Mouse (Mus musculus) large intestine, adult 2 months (tissue): Measurements from ENCODE around the gene Tmod2. TPM values are rescaled to one million over a fixed set of nuclear protein-coding genes. Genes with fewer than 3 reads are reported as not detected.

Source experiments
- DNase-seq: peaks from one replicate; pipeline ENCODE4 v3.0.0-alpha.2; 2012; ENCODE audit warnings: low read depth, low spot score
- WGBS: fragments of 180-500 bp; shearing (Covaris S2); methylation state at CpG from one replicate; pipeline ENCODE4 v1.1.7; 2018; 5-methylcytosine and 5-hydroxymethylcytosine counted together
- polyA plus RNA-seq: library from polyadenylated mRNA; depleted of rRNA; stranded (reverse); fragments of >200 nt; gene quantifications from 2 replicates; pipeline ENCODE4 v1.2.3, GENCODE M21; 2012

Gene Tmod2
- polyA plus RNA-seq, 1 experiment = 0.43 TPM

DNA sequence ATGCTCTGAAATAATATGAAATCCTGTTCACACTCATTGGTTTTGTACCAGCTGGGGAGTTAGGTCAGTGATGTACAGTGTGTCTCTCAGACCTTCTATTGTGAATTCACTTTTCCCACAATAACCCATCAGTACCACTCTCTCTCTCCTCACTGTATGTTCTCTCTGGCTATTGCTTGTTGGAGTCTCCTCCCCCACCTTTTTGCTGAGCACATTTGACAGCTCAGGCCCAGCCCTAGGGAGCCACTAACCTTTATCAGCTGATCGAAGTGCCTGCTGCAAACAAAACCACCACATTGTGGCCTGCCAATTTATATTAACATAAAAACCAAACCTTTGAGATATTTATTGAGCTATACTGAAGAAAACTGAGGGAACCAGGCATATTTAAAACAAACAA lies 1.6 kb downstream of the Tmod2 start:
- DNase-seq = no peak
- 54% methylated on average over 1 of the region's 1 CpGs for WGBS

DNA sequence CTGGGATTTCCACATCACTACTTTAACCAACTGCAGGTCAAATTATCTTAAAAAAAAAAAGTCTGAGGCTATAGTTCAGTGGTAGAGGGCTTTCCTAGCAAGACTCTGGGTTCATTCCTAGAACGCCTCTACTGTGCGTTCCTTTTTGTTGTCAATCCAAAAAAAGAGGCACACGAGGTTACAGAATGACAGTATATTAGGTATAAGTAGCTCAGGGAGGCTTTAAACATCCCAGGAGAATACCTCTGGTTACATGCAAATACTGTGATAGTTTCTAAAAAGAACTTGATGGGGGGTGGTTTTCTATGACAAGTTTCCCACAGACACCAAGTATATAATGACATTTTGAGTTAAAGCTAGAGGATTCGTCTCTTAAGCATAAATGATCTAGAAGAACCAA lies 3.6 kb downstream of the Tmod2 start:
- WGBS = 90% methylated on average over 4 of the region's 4 CpGs
- DNase-seq = no peak

DNA sequence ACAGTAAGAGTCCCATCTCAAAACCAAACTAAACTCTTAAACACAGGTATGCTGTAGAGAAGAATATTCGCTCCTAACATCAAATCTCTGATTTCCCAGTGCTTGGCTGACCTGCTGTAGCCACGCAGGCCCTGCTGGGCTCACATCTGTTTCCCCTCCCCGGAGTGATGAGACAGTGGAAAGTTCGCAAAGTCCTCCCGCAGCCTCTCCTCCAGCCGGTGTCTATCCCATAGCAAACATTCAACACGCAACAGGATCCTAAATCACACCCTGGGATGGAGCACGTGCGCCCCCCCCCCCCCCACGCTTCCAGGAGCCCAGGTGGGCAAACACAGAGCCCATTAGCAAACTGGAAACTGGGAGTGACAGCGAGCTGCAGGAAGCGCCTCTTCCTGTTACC lies 9.6 kb downstream of the Tmod2 start:
- DNase-seq = no peak
- 13% methylated on average over 12 of the region's 12 CpGs for WGBS

DNA sequence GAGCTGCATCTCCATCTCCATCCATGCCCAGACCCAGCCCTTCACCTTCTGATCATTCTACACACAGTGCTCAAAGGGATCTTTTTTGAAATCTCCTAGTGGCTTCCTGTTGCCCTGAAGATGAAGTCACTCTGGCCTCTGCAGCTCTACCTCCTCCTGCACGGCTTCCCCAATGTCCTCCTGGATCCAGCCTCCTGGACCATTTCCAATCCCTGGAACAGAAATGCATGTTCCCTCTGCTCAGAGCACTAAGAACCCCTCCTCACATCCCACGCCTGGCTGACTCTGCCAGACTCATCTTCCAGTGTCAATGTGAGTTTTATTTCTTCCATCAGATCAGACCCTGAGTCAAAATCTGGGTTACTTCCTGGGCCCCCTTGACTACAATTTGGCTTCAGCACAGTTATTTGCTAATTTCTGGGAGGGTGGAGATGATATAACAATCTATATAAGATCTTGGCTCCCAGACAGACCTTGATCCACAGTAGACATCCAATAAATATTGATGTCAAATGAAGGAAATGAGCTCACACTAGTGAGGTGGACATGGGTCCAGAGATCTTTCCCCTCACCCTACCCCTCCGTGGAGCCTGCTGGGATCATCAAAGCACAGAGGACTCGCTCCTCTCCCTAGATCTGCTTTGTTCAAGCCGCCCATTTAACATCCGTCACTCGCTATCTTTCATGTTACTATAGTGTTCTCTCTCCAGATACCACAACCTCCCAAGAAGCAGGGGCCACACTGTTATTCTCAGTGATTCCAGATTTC lies 10.8 kb downstream of the Tmod2 start:
- 72% methylated on average over 7 of the region's 7 CpGs for WGBS
- no peak for DNase-seq

DNA sequence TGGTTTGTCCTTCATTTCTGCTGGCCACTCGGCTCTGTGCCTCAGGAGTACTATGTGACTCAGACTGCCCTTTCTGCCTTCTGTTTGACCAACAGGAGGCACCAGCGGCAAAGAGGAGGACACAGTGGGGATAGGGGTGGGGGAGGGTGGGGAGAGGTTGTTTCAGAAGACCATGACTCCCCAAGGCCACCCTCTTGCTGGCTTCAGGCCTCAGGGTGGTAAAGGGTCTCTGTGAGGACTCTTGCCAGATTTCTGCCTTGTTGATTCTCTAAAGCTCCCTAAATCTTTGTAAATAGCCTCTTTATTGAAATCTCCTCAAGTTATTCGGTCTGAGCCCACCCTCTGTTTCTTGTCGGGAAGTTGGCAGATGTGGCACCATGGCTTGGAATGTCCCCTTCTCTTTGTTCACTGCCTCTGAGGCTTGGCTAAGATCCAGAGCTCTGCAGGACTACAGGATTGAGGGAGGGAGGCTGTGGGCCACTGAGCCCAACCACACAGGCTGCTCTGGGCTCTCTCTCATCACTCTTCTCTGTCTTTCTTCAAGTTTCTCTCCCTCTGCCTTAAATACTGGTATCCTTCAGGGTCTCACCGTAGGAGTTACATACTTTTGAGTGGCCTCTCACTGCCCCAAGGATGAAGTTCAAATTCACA lies 11.8 kb downstream of the Tmod2 start:
- 47% methylated on average over 5 of the region's 5 CpGs for WGBS
- DNase-seq = no peak

DNA sequence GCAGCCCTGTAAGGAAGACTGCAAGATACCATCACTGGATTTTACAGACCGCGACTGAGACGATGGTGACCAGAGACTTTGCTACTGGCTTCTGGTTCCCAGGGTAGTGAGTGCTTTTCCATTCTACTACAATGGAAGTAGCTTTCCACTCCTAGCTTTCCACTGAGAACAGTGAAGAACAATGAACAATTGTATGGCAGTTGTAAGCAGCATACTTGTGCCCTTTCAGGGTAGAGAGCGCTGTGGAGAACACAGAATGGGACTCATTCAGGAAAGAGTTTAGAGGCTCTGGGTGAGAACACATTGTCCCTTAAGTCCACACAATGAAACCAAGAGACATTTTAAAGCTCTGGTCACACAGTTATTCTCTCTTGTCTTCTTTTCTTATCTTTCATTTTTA lies 13.5 kb downstream of the Tmod2 start:
- DNase-seq = no peak
- WGBS = 77% methylated on average over 4 of the region's 4 CpGs

DNA sequence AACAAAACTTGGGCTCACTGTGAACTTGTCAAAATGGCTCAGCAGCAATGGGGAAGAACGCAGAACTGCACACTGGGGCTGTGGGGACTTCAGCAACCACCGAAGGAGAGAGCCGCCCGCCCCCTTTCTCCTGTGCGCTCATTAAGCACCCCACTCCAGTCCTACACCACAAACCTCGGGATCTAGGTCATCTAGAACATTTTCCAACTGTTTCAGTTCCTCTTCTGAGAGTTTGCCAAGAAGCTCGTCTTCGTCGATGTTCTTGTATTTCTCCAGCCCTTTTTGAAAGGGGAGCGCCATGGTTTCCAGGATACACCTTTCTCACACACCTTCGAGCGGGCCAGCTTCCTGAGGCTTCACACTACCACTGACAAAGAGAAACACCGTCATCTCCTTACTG lies 14.1 kb downstream of the Tmod2 start:
- 83% methylated on average over 13 of the region's 13 CpGs for WGBS
- no peak for DNase-seq

DNA sequence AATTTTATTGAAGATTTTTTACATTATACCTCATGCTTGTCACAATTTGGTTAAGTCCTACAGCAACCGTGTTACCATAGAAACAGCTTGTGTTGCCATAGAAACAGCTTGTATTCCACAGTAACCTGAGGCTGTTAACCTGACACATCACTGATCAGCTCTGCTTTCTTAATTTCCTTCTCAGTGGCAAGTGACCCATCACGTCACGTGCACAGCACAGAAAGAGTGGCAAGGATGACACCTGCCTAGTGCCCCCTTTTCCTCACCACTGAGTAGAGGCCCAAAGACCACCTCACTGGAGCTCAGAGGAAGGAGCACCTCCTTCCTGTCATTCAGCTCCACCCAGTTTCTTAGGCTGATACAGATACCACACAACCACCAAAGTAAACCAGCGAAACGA lies 17.6 kb downstream of the Tmod2 start:
- 90% methylated on average over 5 of the region's 5 CpGs for WGBS
- DNase-seq = no peak

DNA sequence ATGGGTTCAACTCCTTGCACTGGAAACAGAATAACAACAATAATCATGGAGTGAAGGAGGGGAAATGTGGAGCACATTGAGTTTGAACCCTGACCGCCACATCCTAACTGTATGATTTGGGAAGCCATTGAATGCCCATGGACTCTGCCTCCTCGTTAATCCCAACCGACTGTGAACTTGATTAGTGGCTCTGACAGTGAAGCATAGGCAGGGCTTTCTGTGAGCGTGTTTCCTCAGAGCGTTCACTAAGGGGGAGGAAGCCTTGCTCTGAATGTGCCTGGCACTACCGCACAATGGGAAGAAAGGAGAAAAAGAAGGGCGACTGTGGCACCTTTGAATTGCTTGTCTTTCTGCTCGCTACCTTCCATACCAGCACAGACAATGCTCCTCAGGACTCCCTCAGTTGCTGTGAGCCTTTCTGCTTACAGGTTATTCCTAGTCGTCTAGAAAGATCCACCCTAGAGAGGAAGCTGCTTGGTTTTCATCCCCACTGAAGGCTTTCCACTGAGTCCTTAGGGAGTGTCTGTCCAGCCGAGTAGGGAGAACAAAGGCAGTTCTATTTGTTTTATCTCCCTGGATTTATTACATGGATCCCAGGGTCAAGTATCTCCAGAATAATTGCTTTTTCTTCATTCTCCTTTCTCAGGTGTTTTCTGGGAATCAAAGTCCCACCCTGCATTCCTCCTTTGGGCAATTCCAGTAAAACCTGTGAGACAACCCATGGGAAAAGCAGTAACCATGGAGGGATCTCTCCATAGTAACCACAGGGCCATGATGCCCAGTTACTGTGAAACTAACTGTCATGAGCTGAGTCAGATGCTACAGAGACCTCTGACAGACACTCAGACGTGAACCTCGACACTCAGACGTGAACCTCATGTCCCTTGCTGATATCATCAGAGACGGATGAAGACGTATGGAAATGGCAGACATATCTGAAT lies 21.0 kb downstream of the Tmod2 start:
- WGBS = 48% methylated on average over 15 of the region's 15 CpGs
- DNase-seq = no peak

DNA sequence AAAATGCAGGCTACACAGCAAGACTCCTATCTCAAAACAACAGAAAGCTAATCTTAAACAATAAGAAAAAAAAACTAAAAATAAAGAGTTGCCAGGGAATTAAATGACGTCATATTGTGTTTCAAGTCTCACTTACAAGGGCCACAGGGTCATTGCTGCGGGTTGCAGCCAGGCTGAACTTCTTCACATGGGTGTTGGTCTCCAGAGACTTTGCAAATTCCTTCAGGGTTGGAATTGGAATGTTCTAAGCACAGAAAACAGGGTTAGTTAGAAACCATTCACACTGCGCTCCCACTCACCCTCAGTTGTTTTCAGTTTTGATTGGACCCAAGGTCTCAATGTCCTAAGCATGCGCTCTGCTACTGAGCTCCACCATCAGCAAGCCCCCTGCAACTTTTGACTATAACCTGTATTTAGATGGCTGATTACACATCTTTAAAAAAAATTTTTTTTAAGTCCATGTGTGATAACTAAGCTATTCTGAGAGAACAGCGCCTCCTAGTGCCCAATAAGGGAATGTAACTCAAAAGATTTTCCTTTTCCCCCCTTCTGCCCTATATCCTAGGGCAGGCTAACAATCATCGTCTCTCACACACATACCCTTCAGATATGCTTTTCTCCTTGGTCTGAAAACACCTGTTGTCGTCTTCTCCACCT lies 29.3 kb downstream of the Tmod2 start:
- 44% methylated on average over 7 of the region's 7 CpGs for WGBS

DNA sequence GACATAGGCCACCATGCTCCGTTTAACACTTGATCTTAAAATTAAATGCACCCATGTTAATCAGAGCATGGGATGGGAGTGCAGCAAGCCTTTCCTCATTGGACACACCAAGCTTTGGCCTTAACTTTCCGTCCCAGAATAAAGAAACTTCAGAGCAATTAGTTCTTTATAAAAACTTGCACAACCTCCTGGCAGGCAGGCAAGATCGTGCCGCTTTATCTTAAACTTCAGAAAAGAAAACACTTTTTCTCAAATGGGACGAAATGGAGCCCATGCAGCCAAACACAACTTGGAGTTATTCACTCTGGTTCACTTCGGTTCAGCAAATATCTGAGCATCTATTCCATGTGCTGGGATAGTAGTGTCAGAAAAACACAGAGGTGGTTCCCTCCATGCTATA lies 31.8 kb downstream of the Tmod2 start:
- 91% methylated on average over 6 of the region's 6 CpGs for WGBS
- DNase-seq = no peak

More for the DNA sequence above, 29.3 kb downstream of the Tmod2 start:
- DNase-seq = no peak

DNA sequence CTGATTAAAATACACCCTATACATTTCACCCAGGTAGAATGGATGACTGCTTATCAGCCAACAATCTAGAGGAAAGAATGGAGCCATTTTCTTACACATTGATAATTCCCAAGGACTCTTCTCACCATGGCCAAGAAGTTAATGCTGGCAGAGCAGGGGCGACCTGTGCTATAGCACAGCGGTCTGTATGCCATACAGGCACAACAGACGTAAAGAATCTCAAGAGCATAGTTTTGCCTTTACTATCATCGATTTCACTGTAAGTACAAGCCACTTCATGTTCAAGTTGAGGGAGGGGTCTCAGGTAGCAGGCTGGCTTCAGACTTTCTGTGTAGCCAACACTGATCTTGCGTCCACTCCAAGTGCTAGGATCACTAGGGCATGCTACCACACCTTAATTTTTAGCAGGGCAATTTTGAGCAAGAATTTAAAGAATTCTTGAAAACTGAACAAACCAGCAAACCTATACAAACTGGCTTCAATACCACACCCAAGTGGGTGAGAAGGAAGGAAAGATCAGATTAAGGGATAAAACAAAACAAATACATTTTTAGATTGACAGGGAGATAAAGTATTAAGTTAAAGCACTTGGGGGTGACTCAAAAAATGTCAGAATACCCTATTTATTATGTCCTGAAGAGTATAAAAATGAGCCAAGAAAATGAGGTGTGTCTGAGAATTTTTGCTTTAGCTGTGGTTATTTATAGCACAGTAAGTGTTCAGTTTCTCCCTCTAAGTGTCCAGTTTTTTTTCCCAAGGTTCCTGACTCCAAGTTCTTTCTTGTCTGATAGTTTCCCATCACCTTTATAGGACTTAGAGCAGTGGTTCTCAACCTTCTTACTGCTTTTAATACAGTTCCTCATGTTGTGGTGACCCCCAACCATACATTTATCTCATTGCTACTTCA lies 39.8 kb downstream of the Tmod2 start:
- no peak for DNase-seq
- WGBS = 89% methylated on average over 5 of the region's 5 CpGs

DNA sequence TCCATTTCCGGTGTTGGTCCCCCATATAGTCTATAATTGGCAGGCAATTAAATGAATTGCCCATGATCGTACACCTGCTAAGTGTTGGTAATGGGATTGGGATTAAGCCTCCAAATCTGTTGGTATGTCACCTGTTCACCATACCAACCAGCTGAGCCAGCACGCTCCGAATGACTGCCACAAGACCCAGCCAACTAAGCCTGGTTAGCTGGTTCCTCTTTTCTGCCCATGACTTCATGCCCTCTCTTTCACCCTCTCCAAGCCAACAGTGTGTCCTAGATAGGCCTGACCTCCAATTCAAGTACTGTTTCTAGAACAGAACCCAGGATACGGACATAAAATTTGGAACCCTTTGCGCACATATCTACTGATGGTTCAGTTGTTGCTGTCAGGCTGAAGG lies 42.7 kb downstream of the Tmod2 start:
- no peak for DNase-seq
- whole genome bisulfite sequencing = 82% methylated on average over 6 of the region's 6 CpGs

DNA sequence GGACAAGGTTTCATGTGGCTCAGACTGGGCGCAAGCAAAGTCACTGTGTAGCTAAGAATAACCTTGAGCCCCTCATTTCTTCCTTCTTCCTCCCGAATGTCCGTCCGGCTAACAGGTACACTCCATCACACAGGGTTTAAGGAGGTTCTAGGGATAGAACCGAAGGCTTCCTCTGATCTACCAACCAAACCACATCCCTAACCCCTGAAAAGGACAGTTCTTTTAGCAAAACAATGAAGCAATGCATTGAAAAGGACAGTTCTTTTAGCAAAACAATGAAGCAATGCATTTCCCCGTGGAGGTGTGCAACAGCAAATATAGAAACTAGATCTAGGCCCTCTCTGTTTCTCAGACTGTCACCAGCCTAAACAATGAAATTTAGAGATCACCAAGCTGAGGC lies 46.2 kb downstream of the Tmod2 start:
- no peak for DNase-seq
- 86% methylated on average over 6 of the region's 6 CpGs for WGBS

DNA sequence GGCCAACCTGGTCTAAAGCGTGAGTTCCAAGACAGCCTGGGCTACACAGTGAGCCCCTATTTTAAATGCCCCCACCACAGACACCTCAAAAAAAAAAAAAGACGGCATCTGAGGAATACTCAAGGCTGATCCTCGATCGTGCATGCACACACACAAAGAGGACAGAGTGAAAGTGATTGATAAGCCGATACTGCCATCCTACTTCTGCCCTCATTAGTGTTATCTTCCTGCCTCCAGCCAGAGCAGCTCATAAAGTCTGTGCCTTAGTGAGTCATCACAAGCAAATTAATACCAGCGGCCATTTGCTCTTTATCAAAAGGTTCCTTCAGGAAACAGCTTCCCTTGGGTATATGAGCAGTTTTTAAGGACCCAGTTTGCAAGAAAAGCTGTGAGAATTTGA lies 47.5 kb downstream of the Tmod2 start:
- no peak for DNase-seq
- WGBS = 74% methylated on average over 6 of the region's 6 CpGs

DNA sequence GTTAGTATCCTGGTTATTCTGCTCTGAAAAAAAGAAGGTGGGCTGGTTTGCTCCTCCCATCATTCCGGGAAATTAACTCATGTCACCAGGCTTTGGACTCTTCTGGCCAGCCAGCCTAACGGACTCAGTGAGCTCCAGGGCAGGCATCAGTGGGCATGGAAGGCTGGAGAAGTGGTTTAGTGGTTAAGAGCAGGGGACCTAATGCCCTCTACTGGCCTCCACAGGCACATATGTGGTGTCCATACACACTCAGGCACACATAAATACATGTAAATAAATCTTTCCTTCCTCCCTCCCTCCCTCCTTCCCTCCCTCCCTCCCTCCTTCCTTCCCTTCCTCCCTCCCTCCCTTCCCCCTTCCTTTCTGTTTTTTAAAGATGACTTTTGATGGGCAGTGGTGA lies 47.9 kb downstream of the Tmod2 start:
- DNase-seq = no peak
- 79% methylated on average over 2 of the region's 2 CpGs for WGBS

DNA sequence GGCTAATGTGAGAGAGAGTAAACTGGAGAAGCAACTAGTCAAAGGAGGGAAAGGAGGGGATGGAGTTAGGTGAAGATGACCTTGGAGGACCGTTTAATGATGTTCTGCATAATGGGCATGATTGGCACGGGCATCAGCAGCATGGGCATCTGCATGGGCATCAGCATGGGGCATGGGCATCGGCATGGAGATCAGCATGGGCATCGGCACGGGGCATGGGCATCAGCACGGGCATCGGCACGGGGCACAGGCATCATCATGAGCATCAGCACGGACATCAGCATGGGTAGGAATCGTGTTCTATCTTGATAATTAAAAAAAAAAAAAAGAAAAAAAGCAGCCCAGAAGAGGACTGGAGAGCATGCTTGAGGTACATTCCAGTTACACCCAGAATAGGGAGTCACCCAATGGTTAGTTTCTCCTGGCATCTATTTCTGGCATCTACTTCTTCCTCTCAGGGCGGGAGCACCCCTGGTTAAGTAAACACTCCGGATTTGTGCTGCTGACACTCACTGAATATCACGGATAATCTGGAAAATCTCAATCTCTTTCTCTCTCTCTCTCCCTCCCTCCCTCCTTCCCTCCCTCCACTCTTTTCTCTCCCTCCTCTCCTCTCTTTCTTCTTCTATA lies 50.0 kb downstream of the Tmod2 start:
- DNase-seq = no peak
- 68% methylated on average over 13 of the region's 13 CpGs for WGBS

DNA sequence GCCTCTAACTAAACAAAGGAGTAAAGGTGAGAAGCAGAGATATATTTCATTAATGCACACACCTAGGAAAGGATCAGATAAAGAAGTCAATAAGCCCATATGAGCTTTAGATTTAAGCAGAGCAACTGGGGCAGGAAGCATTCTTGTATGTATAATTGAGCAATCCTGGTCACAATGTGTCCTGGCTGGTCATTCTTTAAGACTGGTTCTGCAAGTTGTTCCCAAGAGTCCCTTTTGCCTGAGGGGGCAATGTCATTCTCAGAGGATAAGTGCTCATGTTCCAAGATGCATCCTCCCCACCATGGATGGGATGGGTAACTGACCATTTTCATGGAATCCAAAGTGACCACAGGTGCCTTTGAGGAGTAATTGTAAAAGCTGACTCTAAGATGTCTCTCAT lies 50.8 kb downstream of the Tmod2 start:
- DNase-seq = no peak
